Mouse (Mus musculus) cerebellum, postnatal 25 days (tissue): ENCODE measurements around the gene 1700016C15Rik.

Experiments used
- DNase-seq, 2 experiments: peaks; one replicate each; pipeline ENCODE4 v3.0.0; 2021; ENCODE audit warnings: mixed read lengths in 2 of 2

Gene 1700016C15Rik

DNA sequence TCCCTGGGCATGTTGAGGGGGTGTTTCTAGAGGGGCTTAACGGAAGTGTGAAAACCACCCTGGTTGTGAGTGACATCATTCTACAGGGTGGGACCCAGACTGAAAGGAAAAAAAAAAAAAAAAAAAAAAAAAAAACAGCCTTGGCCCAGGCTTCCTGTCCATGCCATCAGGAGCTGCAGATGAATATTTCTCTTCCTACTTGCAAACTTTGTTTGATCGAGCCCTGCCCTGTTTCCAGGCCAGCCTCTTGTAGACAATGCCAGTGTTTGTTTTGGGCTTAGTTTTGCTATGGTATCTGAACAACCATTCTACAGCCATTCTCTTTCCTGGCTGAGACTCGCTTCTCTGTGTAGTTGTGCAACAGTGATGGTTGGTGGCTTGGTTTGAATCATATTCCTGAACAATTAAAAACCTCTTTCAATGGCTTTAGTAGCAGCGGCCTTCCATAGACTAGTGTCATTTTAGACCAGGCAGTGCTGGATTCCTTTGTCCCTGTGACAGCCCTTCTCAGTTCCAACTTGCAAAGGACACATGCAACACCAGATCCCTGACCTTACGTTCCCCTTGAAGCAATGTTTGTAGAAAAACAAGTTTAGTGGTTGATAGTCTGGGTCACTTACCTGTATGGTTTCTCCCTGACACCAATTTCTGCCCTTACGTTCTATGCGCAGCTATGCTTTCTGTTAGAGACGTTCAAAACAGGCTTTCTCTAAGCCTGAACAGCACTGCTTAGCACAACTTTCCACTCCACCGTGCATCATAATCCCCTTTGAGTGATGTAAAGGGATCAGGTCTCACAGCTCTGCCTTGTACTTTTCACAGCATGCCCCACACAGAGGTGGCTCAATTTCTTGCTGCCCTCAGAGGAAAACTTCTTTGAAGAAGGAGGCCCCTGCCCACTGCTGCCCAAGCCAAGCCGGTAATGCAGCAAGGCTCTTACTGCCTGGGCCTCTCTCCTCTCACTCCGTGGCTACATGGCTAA, at the start of gene 1700016C15Rik:
TSS of gene 1700016C15Rik (plus strand) at position 772 of the 982 bp plus-strand sequence.
- no peak for DNase-seq

DNA sequence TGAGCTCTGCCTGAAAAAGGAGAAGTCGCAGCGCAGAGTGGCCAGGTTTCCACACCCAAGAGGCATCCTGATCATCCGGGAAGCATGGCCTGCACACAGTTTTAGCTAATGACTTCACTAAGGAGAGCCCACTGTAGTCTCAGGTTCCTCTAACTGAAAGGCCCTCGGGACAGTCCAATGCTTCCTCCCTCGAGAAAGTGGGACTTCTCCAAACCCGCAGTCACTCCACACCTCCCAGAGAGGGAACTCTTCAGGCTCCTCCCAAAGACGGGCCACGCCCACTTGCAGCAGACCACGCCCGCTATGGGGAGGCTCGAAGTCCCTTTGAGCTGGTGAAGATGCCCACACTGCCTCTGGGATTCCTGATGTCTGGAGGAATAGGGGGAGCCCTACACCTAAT, 48.4 kb upstream of the 1700016C15Rik start:
- no peak for DNase-seq

DNA sequence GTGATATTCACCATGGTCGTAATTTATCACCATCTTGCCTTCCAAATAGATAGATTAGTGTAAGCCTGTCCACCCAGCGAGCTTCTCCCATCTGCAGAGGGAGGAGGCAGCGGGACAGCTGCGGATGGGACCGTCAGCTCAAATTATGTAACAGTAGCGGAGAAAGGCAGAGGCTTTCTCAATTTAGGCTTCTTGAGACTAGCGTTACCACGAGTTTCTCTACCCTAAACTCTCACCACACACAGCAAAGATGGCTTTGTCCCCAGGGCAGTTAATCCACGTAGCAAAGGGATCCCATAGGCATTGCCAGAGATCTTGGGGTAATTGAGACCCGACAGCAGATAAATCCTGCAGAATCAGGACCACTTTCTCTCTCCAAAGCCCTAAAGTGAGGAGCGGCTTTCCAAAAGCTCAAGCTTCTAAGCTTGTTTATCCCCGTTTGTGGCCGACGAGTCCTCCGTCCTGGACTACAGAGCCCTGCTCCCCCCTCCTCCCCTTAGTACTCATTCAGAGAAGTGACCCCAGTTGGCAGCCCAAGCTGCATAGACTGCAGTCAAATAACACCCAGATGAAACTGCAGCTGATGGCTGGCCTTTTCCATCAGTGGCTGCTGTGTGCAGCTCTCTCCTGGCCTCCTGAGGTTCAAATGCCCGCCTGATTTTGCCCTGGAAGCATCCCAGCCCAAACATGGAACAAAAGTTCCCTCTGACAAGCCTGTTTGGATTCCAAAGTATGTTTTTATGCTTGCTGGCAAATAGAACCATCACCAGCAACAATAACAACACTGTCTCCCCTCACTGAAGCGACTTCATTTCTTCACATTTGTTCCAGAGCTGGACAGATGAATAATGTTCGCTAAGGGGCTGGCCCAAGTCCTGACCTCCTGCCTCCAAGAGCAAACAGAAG, 45.4 kb upstream of the 1700016C15Rik start:
- DNase-seq = peak; percentile 68 to 74

GRCm38 (mm10) chr1:177684901-177685300, 44.7 kb upstream of the 1700016C15Rik start:
- DNase-seq = peak in 1 of 2 experiments; percentile 55

DNA sequence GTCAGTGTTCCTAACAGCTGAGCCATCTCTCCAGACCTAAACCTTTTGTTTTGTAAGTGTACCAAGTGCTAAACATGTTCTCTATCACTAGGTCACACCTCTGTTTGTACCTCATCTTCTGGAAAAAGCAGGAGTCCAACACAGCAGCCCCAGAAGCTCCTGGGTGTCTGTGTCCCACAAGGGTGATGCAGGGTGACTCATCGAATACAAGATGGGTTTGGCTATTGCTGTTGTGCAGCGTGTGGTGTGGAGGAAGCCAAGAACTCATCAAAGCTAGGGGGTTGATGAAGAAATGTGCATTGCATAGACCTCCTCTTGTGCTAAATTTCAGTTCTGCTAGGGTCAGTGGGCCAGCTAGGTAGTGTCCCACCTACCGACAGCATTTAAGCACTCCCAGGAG, 43.5 kb upstream of the 1700016C15Rik start:
- DNase-seq = no peak

GRCm38 (mm10) chr1:177686982-177687381, 42.6 kb upstream of the 1700016C15Rik start:
- peak; percentile 44 to 66 for DNase-seq

DNA sequence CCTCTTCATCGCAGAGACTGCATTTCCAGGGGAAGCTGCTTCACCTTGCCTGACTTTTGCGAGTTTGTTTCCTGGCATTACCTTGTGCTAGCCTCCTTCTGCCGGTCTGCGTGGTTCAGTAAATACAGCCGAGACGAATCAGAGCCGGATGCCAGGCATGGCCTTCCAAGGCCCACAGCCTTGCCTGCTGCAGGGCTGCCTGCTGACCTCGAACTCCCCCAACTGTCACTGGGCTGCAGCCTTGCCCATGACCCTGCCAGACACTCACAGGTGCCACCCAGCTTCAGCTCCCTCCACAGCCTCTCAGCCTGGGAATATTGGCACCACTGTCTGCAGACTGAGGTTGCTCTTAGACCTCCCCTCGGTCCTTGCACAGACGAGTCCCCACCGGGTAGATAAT, 37.1 kb upstream of the 1700016C15Rik start:
- peak in 1 of 2 experiments; percentile 22 for DNase-seq

DNA sequence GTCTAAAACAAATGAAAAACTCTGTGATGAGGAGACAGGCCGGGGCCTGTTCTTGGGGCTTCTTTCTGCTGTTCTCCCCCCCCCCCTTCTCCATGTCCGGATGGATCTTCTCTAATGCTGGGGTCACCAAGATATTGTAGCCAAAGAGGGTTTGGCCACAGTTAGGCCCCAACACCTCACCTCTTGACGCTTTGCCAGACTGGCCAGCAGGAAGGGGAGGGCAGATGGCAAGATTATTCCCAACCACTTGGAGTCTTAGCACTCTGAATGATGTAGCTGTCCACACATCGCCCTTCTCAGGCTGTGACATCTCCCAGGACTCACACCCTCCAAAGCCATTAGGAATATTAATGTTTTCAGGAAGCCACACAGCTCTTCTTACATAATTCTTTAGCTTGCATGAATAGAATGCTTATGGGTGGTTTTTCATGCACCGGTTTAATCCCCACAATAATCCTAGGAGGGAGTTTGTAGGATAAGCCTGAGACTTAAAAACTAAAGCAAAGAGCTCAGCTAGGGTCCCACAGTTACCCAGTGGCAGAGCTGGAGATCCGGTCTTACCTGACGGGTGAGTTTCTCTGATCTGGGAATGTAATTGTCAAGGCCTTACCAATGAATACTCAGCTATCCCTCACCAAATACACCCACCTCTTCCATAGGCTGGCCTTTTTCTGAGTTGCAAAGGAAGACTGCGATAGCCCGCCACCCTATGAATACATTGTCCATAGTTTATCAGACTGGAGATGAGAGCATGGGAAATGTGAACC, 35.9 kb upstream of the 1700016C15Rik start:
- DNase-seq = peak; percentile 50 to 73

GRCm38 (mm10) chr1:177700560-177700959, 29.1 kb upstream of the 1700016C15Rik start:
- no peak for DNase-seq

- DNase-seq = peak; percentile 87 to 88
Observed at GRCm38 (mm10) chr1:177702481-177703146, 27.0 kb upstream of the 1700016C15Rik start.

- DNase-seq = no peak
Observed at GRCm38 (mm10) chr1:177703147-177703807, 26.3 kb upstream of the 1700016C15Rik start.

- no peak for DNase-seq
Observed at GRCm38 (mm10) chr1:177705204-177705603, 24.4 kb upstream of the 1700016C15Rik start.

DNA sequence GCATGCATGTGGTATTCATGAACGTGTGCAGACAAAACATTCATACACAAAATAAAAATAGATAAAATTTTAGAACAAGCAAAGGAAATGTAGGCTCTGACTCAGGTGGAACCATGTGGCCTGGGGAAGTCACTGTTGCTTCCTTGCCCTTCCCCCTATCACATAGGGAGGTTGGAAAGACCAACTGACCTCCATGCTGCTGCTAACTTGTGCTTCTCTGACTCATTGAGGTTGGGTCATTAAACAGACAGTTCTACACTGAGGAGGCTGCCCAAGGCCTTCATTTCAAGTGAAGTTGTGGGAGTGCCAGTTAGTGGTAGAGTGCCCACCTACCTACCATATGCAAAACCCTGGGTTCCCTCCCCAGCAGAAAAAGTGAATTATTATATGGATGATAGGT, 22.0 kb upstream of the 1700016C15Rik start:
- DNase-seq = no peak

GRCm38 (mm10) chr1:177708583-177709055, 21.0 kb upstream of the 1700016C15Rik start:
- DNase-seq = no peak

GRCm38 (mm10) chr1:177711000-177711399, 18.6 kb upstream of the 1700016C15Rik start:
- DNase-seq = no peak

GRCm38 (mm10) chr1:177711418-177711817, 18.2 kb upstream of the 1700016C15Rik start:
- DNase-seq = no peak

GRCm38 (mm10) chr1:177713635-177714396, 15.8 kb upstream of the 1700016C15Rik start:
- DNase-seq = no peak

DNA sequence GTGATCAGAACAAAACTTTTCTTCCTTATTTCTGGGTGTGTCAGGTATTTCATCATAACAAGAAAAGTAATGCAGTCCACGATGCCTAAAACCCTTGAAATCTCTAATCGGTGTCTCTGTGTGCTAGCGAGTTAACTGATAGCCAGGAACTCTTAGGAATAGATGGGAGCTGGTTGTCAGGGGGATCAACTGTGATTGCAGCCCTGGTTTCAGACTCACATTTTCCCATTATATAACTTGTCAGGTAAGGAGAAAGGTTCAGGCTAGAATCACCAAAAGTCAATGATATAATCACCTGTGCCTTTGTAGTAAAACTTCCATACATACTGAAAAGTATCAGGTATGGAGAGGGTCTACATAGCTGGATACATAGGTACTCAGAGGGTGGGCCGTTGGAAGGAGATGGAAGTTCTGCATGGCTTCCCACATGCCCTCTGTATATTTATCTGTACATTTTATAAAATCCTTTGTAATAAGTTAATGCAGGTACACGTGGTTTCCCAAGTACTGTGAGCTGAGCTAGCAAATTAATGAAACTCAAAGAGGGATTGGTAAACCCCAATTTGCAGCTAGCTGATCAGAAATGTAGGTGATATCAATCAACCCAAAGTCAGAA, 15.1 kb upstream of the 1700016C15Rik start:
- DNase-seq = no peak

GRCm38 (mm10) chr1:177716448-177716847, 13.2 kb upstream of the 1700016C15Rik start:
- DNase-seq = no peak
